Mouse (Mus musculus): ENCODE data around the gene Itpkc.

Itpkc gene

DNA sequence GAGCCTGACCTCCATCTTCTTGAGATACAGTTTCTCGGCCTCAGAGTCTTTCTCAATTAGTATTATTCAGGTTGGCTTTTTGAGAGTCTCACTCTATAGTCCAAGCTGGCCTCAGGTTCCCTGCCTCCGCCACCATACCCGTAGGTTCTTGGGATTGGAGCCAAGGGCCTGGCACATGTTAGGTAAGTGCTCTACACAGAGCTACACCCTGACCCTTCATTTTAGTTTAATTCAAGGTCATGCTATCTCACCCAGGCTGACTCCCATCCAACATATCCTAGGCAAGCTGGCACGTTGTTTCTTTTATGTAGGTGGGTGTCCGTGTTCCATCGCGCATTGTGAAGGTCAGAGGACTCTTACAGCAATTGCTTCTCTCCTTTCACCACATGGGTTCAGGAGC lies 53.6 kb downstream of the Itpkc start:
- in situ Hi-C loops (cut with MboI; ENCODE audit: low pct_unique_long_range_greater_than_20kb in 1 of 2, low sequenced_read_pairs in 2 of 2, unreplicated experiment in 1 of 2), result no loop called here

DNA sequence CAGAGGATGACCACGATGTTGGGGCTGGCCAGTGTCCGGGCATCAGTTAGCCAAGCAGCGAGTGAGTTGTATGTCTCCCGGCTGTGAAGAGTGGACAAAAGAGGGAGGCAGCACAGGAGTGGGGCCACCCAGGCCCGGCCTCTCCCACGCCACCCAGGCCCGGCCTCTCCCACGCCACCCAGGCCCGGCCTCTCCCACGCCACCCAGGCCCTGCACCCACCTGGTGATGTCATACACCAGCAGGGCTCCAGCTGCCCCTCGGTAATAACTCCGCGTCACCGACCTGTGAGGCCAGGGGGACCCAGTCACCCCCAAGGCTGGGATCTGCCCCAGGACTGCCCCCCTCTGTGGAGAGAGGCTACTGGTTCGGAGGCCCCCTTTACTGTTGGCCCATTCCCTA lies 54.0 kb downstream of the Itpkc start:
- in situ Hi-C loops (cut with MboI; ENCODE audit: low pct_unique_long_range_greater_than_20kb in 1 of 2, low sequenced_read_pairs in 2 of 2, unreplicated experiment in 1 of 2), result no loop called here

DNA sequence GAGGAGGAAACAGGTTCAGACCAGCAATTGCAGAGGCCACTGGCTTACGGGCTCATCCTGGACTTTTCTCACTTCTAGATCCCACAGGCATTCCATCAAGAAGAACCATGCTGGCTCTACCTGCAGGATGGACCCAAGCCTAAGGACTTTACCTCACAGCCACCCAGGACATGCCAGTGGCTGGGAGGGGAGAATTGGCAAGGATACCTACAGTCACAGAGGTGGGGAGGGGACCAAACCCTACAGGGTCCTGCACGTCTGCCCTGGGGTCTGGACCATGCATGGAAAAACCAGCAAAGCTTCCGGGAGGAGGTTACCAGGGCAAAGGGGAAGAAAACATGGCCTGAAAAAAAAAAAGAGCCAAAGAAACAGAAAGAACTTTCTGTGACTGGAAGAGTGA lies 57.5 kb downstream of the Itpkc start:
- in situ Hi-C loops (cut with MboI; ENCODE audit: low pct_unique_long_range_greater_than_20kb in 1 of 2, low sequenced_read_pairs in 2 of 2, unreplicated experiment in 1 of 2), result no loop called here

DNA sequence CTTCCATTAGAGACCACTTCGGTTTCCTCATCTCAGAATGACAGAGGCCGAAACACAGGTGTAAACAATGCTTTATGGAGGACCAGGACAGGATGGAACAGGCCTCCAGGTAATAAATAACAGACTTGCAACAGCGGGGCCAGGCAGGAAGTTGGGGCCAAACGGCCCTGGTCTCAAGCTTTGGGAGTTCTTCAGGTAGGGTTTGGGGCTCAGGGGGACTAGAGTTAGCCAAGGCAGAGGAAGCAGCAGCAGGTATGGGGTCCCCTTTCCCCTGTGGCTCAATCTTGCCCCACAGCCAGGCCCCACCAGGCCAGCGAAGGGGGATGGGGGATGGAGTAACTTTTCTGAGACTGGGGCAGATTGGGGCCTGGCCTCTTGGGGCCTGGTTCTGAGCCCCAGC lies 60.1 kb downstream of the Itpkc start:
- in situ Hi-C loops (cut with MboI; ENCODE audit: low pct_unique_long_range_greater_than_20kb in 1 of 2, low sequenced_read_pairs in 2 of 2, unreplicated experiment in 1 of 2), result no loop called here

DNA sequence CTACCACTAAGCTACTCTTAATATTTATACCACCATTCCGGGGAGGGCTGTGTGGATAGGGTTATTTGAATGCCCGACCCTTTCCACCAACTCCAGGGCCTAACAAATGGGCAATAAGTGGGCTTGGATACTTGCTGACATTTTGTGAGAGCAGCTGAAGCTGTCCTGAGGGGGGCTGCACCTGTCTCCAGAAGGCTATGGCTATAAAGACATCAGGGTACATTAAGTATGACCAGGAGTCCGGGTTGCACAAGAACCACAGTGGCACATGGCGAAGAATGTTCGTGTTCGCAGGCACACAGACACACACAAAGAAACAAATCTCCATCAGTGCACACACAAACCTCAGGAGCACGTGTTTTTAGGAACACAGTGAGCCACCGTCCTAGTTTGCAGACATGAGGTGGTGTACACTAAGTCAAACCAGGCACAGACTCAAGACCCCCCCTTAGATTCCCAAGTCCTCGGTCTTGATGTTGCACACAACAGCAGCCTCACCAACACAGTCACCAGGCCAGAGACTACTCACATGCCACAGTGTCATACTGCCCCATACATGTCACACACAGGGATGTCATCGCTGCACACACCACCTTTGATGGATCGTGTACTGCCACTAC lies 60.9 kb downstream of the Itpkc start:
- in situ Hi-C loops (cut with MboI; ENCODE audit: low pct_unique_long_range_greater_than_20kb in 1 of 2, low sequenced_read_pairs in 2 of 2, unreplicated experiment in 1 of 2), result no loop called here

DNA sequence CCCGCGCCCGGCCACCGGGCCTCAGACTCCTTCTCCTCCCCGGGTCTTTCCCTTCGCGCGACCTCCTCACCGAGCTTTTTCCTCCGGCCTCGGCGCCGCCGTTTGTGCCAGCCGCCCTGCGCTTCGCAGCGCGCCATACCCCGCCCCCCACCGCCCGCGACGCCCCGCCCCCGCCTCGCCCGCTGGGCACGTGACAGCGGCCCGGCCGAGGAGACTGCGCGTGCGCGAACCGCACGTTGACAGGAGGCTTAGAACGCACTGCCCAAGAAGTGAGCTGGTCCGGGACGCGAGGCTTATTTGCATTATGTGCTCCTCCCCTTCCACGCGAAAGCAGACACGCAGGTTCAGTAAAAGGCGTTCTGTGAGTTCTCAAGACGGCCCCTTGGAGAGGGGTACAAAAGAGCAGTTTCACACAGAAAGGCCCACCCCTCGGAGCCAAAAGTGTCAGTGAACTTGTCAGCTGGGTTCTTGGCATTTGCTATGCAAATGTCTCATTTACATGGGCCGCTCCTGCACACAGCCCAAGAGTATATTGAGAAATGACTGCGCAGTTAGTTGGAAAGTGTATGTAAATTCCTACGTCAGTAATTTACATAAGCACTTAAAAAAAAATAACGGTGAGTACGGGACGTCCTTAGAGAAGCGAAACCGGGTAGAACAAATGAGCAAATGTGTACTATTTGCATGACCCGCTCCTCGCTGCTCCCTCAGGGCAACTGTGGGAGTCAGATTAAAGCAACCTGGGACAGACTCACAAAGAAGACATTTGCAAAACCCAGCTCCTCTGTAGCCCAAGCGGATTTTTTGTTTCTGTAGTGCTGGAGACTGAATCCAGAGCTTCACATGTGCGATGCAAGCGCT lies 61.6 kb downstream of the Itpkc start, which contains the start of gene Egln2:
Egln2 (minus strand) TSS at position 189 of the 861 bp plus-strand sequence.
- in situ Hi-C loops (cut with MboI; ENCODE audit: low pct_unique_long_range_greater_than_20kb in 1 of 2, low sequenced_read_pairs in 2 of 2, unreplicated experiment in 1 of 2), result no loop called here

DNA sequence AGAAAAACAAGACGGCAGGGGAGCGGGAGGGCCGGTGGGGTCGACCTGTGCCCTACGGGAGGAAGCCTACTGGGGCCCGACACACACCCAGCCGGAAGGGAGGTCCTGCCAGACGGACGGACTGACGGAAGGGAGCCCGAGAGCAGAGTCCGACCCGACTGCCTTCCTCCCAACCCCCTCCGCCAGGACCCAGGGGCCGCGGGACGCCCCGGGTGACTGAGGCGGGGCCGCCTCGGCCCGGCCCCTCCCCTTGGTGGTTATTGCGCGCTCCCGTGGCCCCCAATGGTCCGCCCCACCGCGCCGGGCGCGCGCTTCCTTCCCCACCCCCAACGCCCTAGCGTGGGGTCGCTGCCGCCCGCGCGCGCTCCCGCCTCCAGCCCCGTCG lies 62.2 kb downstream of the Itpkc start:
- in situ Hi-C loops (cut with MboI; ENCODE audit: low pct_unique_long_range_greater_than_20kb in 1 of 2, low sequenced_read_pairs in 2 of 2, unreplicated experiment in 1 of 2), result no loop called here

DNA sequence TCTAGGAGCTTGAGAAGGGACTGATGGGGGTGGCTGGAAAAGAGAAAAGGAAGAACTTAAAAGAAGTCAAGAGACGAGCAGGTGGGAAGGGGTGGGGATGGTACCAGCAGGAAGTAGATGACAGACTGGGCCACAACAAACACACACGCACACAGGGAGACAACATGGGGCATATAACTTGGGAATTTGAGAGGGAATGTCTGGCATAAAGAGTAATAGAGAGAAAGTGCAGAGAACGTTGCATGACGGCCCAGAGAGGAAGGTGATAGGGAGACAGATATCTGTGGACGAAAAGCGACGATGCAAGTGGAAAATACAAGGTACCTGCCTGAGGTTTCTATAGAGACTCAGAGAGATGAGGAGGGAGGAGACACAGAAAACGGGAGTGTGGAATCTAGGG lies 62.8 kb downstream of the Itpkc start:
- in situ Hi-C loops (cut with MboI; ENCODE audit: low pct_unique_long_range_greater_than_20kb in 1 of 2, low sequenced_read_pairs in 2 of 2, unreplicated experiment in 1 of 2), result no loop called here

DNA sequence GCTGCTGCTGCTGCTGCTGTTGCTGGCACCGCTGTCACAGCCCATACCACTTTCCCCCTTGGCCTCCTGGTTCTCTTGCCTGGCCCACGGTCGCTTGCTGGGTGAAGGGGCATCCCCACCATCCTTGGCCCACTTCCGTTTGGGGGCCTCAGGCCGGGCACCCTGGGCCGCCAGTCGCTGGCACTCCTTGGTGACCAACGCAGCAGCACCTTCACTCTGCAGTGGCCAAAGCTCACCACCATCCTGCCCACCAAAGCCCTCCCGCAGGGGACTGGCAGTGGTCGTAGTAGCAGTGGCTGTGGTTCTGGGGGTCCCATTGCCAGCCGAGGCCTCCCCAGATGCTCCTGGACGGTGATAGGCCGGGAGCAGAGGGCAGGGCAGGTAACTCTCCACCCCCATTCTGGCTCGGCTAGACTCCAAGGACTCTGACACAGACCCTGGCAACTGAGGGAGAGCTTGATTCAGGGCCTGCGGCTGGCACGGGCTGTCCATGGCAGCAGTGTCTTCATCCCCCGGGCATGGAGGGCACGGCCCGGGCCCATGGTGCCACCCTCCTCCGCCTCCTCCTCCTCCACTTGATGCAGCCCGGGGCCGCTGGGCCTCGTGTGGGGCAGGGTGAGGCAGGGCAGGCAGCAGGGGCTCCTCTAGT lies 63.3 kb downstream of the Itpkc start:
- in situ Hi-C loops (cut with MboI; ENCODE audit: low pct_unique_long_range_greater_than_20kb in 1 of 2, low sequenced_read_pairs in 2 of 2, unreplicated experiment in 1 of 2), result no loop called here

DNA sequence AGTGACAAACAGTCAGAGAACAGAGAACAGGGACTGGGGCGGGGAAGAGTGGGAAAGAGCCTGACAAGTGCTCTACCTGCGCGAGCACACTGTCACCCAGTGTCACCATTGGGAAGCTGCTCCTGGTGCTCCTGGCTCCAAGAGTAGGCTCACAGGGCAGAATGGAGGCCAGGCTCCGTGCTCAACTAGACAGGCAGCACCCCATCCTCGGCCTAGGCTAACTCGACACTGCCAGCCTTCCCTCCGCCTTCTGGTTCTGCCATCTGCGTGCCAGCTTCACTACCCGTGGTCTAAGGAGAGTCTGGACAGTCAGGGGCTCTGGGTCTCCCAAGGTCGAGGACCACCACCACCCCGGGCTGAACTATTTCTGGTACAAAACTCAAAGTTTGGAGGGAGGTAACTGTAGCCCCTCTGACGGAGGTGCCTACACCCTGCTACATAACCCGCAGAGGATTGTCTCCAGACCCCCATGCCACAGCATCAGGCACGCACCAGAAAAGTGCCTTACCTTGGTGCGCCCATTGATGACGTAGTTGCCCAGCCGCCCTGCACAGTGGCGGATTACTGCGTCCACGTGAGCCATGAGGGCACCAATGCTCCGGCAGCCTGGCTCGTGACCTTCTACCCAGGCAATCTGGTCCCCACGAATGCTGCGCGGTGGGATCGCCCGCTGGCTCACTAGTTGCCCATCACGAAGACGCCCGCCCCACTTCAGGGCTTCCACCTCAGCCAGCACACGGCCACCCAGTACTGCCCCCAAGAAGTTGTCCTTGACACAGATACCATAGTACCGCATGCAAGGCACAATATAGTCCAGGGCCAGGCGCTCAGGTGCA lies 64.1 kb downstream of the Itpkc start:
- in situ Hi-C loops (cut with MboI; ENCODE audit: low pct_unique_long_range_greater_than_20kb in 1 of 2, low sequenced_read_pairs in 2 of 2, unreplicated experiment in 1 of 2), result no loop called here

DNA sequence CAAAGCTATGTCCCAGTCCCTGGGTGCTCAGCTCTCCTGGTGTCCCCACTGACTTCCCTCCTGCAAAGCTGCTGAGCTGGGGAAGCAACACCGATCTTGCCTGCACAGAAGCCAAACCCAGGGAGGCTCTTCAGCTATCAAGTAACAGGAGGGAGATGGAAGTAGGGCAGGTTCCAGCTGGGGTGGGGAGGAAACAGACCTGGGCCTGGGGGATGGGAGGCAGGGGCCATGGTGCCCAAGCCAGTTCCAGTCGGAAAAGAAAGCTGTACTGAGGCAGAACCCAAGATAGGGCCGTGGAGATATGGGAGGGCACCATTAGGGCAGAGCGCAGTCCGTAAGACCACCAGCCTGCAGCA lies 65.0 kb downstream of the Itpkc start:
- in situ Hi-C loops (cut with MboI; ENCODE audit: low pct_unique_long_range_greater_than_20kb in 1 of 2, low sequenced_read_pairs in 2 of 2, unreplicated experiment in 1 of 2), result no loop called here

DNA sequence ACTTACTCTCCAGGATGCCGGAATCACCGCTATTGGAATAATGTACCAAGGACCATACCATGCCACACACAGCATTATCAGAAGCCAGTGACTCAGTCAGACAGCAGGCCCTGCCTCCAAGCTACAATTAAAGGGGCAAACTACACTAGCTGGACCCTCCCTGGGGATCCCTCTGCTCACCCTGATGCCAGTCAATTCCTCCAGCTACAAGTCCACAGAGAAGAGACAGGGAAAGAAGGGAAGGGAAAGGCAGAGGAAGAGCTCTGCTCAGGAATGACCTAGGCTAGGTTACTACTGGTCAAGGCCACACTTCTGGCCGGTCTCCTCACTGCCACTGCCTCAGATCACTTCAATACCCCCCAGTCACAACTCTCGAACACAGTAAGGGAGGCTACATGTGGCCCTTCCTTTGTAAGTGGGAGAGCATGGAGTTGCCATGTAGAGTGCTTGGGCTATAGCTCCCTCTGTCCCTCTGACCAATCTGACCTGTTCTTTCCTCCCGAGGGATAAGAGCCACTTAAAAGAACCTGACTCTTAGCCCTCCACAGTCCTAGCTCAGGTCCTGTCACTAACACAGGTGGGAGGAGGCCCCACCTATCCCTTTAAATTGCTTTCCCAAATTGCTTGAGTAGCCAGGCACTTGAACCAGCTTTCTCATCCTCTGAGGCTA lies 65.5 kb downstream of the Itpkc start:
- in situ Hi-C loops (cut with MboI; ENCODE audit: low pct_unique_long_range_greater_than_20kb in 1 of 2, low sequenced_read_pairs in 2 of 2, unreplicated experiment in 1 of 2), result no loop called here

DNA sequence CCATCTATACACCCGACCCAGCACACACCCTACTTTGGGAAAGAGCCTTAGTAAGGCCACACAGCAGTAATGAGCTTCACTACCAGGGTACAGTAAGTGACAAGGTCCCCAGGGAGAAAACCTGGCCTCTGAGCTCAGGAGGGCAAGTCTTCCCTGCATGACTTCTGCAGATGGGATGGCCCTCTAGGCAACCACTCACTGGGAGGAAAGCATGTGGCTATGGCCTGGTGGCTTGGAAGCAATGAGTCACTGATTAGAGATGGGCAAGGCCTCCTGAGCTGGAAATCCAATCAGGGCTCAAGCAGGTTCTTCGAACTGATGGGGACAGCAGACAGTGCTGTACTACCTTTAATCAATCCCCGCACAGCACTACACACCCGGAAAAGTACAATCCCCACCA lies 66.7 kb downstream of the Itpkc start:
- in situ Hi-C loops (cut with MboI; ENCODE audit: low pct_unique_long_range_greater_than_20kb in 1 of 2, low sequenced_read_pairs in 2 of 2, unreplicated experiment in 1 of 2), result no loop called here

DNA sequence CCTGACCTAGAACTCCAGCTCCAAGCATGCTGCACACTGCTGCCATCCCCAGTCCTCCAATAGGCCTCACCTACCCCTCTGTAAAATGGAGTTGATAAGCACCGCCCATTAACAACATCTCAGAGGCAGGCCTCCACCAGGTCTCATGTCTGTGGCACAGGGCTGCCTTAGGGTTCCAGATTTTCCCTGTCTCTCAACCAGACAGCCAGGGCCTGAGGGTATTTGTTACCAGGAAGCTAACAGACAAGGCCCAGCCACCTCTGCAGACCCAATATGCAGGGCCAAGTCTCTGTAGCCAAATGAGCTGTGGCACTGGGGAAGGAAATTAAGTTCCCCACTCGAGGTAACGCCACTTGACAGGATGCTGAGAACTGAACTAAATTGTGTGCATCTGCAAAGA lies 67.5 kb downstream of the Itpkc start:
- in situ Hi-C loops (cut with MboI; ENCODE audit: low pct_unique_long_range_greater_than_20kb in 1 of 2, low sequenced_read_pairs in 2 of 2, unreplicated experiment in 1 of 2), result no loop called here

DNA sequence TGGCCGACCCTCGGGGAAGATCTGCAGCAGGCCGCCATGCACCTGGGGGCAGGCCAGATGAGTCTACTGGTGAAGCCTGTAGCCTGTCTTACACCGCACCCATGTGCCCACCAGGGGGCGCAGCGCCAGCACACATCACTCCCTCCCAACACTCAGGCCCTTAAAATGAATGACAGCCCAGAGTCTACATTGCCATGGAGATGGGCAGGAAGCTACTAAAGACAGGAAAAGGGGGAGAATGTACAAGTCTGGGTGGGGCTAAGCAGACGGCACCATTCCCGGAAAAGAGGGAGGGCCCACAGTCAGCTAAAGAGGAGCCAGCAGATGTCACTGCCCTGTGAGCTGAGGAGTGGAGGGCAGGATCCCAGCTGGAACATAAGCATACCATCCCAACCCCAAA lies 68.6 kb downstream of the Itpkc start:
- in situ Hi-C loops (cut with MboI; ENCODE audit: low pct_unique_long_range_greater_than_20kb in 1 of 2, low sequenced_read_pairs in 2 of 2, unreplicated experiment in 1 of 2), result no loop called here

DNA sequence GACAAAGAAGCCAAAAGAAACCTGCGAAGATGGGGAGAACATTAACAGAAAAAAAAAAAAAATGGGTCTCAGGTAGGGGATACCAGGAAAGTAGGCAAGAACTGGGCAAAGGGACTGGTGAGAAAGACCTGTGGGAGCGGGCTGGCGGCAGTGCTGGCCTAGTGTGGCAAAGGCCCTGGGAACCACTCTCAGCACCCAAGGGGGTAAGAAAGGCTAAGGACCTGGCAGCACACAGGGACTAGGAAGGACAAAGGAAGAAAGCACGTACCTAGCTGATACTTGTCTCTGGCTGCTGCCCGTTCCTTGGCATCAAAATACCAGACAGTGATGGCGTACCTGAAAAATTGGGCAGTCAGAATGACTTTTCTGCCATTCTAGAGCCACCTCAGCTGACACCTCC lies 69.2 kb downstream of the Itpkc start:
- in situ Hi-C loops (cut with MboI; ENCODE audit: low pct_unique_long_range_greater_than_20kb in 1 of 2, low sequenced_read_pairs in 2 of 2, unreplicated experiment in 1 of 2), result no loop called here

DNA sequence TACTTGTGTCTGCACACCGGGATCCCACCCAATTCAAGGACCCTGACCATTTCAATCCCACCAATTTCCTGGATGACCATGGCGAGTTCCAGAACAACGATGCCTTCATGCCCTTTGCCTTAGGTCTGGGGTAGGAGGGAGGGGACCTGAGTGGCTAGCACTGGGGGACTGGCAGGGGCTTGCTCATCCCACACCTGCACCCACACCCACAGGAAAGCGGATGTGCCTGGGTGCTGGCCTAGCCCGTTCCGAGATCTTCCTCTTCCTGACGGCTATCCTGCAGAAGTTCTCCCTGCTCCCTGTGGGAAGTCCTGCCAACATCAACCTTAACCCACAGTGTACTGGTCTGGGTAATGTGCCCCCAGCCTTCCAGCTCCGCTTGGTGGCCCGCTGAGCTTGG lies 70.3 kb downstream of the Itpkc start:
- in situ Hi-C loops (cut with MboI; ENCODE audit: low pct_unique_long_range_greater_than_20kb in 1 of 2, low sequenced_read_pairs in 2 of 2, unreplicated experiment in 1 of 2), result no loop called here

Measured in mouse embryonic stem cell (cell line).